Mouse (Mus musculus) common myeloid progenitor, adult 5-6 weeks (primary cell): ENCODE data around the gene Frem1. TPM values are rescaled to one million over a fixed set of nuclear protein-coding genes. Genes with fewer than 3 reads are reported as not detected.

Experiments used
- ATAC-seq: replicated peaks from 2 replicates; pipeline ENCODE4 v1.8.0; 2016; ENCODE audit warnings: low read depth, mild to moderate bottlenecking, moderate TSS enrichment, inconsistent platforms; ENCODE audit not compliant: poor library complexity, severe bottlenecking
- total RNA-seq: library from RNA; stranded (forward); fragments of 200-1000, 187-1606 nt; gene quantifications from 2 replicates; pipeline ENCODE4 v1.2.3, GENCODE M21; 2017

The Frem1 gene
- total RNA-seq, result 0.92 TPM in 1 of 2 replicates, not detected in the other

DNA sequence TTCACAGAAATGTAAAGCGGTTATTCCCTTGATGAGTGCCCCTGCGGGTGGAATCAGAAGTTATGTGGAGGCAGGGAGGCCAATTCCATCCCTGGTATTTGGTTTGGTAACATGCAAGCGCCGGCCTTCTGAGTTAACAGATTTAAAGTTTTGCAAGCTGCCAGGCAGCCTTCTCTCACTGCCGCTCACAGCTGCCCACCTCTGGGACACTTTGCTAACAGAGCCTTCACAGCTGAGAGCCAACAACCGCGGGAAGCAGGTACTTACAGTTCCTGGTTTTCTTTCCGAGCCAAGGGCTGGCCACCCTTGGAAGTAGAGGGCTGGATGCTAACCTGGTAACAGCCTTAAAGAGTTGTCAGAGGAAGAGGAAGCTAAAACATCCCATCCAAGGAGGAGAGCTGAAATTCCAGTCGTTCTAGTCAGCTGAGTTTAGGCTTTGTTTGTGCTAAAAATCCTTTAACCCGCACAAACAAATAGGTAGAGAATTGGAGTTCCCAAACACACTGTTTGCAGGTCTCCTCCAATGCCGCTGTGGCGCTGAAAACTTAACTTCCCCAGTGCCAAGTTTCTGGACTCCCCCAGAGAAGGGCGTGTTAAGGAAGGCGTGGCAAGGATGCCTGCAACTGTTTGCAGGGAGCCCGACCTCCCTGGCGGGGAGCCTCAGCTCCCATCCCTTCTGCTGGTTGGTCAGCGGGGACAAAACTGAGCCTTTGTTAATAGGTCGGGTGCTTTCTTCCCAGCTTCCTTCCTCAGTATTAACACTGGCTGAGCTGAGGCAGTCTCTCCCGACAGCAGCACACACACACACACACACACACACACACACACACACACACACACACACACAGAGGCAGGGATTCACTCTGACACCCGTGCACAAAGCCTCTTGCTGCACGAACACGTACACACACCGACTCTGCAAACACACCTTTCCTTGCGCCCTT lies at the start of gene Frem1:
Gene Frem1 (minus strand): TSS at position 706 of the 944 bp plus-strand sequence.
- ATAC-seq, result peak; percentile 53

DNA sequence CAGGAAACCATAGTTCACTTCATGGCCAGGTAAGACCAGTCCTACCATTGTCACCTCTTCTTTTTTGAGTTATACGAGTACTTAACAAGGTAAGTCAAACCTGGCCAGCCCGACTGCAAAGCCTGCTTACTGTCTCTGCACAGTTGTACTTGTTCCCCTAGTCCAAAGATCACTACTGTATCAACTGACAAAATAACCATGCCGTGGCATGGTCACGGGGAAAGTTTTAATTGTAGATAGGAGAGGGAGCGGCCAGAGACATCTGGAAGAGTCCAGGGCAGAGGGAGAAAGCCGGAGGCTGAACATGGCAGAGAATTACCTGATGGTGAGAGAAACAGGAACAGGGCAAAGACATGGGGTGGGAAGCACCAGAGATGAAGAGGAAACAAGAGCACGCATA lies 46.9 kb upstream of the Frem1 start:
- ATAC-seq, result no peak

- ATAC-seq, result no peak
Observed at GRCm38 (mm10) chr4:83093941-83094340, 41.8 kb upstream of the Frem1 start.

DNA sequence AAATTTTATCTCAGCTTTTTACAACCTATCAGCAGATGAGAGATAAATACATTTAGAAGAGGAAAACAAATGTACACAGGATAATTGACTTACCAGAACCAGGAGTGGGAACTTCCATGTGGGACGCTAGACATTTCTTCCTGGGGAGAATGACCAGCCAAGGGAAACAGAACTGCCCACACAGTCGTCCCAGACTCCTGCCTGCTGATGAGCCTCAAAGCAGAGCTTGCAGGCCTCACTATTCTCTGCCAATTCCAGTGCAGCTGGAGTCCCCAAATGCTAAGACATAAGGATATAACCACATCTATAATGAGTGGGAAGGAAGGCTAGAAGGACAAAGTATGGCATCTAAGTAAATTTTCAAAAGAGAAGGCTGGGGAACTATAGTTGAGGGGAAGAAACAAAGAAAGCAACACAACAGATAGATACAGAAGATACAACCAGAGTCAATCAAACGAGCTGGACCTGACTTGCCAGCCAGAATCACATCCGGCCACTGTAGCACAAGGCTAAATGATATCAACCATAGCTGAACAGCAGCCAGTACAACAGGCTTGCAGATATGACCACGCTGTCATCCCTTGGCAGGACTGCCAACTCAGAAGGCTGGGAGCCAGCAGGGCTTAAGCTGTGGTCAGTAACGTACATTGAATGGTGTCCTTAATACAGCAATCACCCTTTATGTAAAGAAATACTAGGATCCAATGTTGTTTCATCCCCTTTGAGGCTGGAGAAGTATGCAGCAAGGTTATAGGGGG lies 38.7 kb upstream of the Frem1 start:
- ATAC-seq, result no peak

DNA sequence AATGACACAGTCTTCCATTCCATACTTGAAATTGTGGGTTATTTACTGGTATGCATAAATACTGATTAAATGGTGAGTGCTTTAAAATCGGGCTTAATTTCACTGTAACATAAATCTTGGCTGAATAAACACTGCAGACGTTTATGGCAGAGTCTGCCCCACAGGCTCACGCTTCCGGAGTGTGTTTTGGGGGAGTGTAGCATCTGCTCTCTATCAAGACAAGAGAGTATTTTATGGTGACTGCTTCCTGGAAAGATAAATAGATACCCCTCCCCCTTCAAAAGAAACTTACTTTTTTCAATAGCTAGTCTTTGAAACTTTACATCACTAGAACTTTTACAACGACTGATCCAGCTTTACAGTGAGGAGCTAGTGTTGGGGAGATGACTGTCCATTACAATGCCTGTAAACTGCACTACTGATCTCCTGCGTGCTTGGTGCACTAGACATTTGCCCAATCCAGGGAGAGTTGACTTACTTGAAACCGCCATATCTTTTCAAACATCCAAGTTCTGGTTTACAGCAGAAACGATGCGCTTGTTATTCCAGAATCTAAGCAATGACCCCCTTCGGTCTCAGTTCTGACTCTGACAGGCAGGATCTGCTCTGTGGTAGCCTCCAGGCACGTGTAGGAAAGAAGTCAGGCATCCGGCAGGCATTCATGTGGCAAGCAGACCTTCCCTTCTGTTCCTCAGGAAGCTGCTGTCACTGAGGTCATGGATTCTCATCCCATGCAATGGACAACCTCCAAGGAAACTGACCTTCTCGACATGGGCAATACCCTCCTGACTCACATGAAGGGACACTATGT lies 28.4 kb upstream of the Frem1 start:
- 0 out of 2 replicates have a peak, but pooled peaks have one; percentile 45 for ATAC-seq

DNA sequence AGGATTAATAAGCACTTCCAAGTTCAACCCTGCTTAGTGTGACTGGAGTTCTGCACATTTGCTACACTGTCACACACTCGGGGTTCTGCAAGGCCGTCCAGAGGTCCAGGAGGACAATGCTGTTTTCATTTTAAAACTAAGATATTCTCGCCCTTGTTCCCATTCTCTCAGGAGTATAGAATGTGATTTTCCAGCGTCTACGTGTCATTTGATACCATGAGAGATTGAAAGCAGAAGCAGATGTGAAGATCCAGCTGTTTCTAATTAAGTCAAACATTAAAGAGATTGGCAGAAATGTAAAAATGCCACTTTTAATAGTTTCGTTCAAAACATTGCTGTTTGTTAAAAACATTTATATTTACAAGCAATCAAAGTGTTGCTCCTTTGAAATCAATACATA lies 12.1 kb upstream of the Frem1 start:
- ATAC-seq, result no peak

- peak; percentile 80 for ATAC-seq
Observed at GRCm38 (mm10) chr4:83061564-83061963, 9.4 kb upstream of the Frem1 start.

DNA sequence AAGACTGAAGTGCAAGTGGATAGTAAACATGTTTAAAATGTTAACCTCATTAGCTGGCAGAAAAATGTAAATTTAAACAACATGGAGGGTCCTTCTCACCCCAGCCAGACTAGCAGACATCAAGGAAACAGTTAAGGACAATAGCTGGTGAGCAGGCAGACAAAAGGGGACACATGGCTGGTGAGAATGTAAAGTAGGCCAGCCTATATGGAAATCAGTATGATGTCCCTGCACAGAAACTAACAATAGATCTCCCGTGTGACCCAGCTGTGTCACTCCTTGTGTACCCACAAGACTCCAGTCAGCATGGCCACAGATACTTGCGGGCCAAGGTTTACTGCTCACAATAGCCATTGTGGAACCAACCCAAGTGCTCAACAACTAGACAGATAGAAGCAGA lies 6.5 kb upstream of the Frem1 start:
- ATAC-seq, result no peak

- no peak for ATAC-seq
Observed at GRCm38 (mm10) chr4:83058182-83058581, 6.0 kb upstream of the Frem1 start.

GRCm38 (mm10) chr4:83056496-83056895 lies 4.4 kb upstream of the Frem1 start:
- ATAC-seq, result no peak

DNA sequence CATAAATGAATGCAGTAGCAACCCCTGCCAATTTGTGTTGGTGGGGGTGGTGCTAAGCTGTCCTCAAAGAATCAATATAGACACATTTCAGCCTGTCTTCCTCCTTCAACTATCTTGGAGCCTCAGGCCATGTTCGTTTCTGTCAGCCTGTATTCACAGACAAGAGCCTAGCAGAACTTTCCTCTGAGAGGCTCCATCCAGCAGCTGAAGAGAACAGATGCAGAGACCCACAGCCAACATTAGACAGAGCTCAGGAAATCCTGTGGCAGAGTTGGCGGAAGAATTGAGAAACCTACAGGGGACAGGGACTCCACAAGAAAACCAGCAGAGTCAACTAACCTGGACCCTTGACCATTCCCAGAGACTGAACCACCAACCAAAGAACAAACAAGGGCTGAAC lies 3.3 kb upstream of the Frem1 start:
- ATAC-seq, result peak; percentile 67

DNA sequence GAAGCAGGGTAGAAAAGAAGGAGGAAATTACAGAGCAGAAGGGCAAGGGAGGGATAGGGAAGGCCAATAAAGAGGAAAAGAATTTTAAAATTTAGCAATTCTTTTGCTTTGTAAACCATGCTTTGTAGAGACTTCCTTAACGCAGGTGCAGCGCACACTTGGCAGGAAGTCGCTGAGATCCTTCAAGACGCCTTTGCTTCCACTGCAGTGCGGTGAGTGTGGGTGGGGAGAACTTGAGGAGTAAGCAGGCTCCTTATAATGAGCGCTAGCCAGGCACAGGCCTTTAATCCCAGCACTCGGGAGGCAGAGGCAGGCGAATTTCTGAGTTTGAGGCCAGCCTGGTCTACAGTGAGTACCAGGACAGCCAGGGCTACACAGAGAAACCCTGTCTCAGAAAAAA lies 1.1 kb upstream of the Frem1 start:
- peak; percentile 46 for ATAC-seq

- no peak for ATAC-seq
Observed at GRCm38 (mm10) chr4:83051176-83051575, 963 bp downstream of the Frem1 start.

GRCm38 (mm10) chr4:83050151-83050796 lies 1.9 kb downstream of the Frem1 start:
- no peak for ATAC-seq

DNA sequence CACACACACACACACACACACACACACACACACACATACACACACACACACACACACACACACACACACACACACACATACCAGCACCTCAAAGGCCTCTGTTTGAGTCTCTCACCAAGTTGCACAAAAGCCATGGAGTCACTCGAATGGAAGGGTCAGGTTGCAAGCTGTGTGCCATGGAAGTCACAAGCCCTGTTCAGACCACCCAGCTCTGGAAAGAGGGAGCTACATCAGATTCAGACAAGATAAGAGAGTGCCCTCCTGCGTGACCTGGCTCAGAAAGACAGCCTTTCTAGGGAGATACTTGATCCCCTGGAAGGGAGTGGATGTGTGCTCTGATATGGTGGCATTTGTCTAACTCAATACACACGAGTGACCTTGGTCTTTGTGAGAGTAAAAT lies 2.9 kb downstream of the Frem1 start:
- no peak for ATAC-seq

DNA sequence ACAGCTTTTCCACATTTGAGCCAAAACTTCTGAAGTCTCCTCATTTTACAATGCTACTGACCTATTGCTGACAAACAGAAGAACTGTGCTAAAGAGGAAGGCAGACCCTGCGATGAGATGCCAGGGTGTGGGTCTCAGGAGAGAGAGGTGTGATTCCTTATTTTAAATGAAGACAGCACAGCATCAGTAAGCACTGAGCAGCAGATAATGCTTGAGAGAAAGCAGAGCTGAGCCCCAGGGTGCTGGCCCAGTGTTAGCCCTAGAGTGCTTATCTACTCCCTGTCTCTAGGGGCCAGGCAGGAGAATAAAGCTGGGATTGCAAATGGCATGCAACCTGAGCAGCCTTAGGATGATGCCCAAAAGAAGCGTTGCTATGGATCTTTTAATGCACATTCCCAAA lies 3.6 kb downstream of the Frem1 start:
- ATAC-seq, result no peak

- no peak for ATAC-seq
Observed at GRCm38 (mm10) chr4:83046806-83047205, 5.3 kb downstream of the Frem1 start.

DNA sequence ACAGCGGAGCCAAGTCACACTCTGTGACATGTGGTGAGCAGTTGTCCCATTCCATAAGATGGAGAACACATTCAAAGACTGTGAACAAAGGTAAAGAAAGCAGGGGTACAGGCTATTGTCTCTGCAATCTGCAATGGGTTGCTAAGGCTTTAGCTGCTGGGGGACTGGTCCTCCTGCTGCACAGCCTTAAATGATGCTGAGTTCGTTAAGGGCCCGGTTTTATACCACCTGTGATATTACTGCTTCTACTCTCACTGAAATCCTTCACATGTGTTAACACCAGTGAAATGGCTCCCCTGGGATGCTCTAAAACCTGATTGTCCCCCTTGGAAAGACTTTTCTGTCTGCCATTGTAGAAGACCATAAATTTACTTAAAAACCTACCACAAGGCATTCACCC lies 6.1 kb downstream of the Frem1 start:
- ATAC-seq, result no peak

- ATAC-seq, result no peak
Observed at GRCm38 (mm10) chr4:83045266-83045665, 6.9 kb downstream of the Frem1 start.

GRCm38 (mm10) chr4:83040780-83041179 lies 11.4 kb downstream of the Frem1 start:
- ATAC-seq, result no peak
